Mouse (Mus musculus) limb, embryonic 14.5 days (tissue): ENCODE results near the gene Tm9sf1. TPM values are rescaled to one million over a fixed set of nuclear protein-coding genes. Genes with fewer than 3 reads are reported as not detected.

ENCODE experiments used
- ATAC-seq: fragments of 200-750 bp; cut with Nextera tagmentation; 2 replicates; pipeline ENCODE4 v1.8.0; 2017; ENCODE audit warnings: low read depth, moderate number of reproducible peaks, moderate TSS enrichment; ENCODE audit not compliant: low FRiP score
- DNase-seq: peaks from one replicate; pipeline ENCODE4 v3.0.0-alpha.2; 2015; ENCODE audit warnings: low spot score
- H3K27ac ChIP-seq: fragments of 300-500 bp; sonication (generic); replicated peaks from 2 replicates; pipeline ENCODE4 v1.5.1; 2014; ENCODE audit warnings: low read depth, mild to moderate bottlenecking, low read length, moderate library complexity, mixed read lengths
- H3K27me3 ChIP-seq: fragments of 300-500 bp; sonication (generic); 2 replicates; pipeline ENCODE4 v1.6.1; 2014; ENCODE audit warnings: low read length, mixed read lengths; ENCODE audit not compliant: control insufficient read depth, insufficient read depth
- H3K36me3 ChIP-seq: fragments of 300-500 bp; sonication (generic); 2 replicates; pipeline ENCODE4 v1.6.1; 2014; ENCODE audit warnings: mild to moderate bottlenecking, low read length, moderate library complexity, mixed read lengths; ENCODE audit not compliant: control insufficient read depth, insufficient read depth
- H3K4me1 ChIP-seq: fragments of 300-500 bp; sonication (generic); 2 replicates; pipeline ENCODE4 v1.6.1; 2014; ENCODE audit warnings: antibody characterized with exemption, low read length, mixed read lengths; ENCODE audit not compliant: control insufficient read depth, insufficient read depth
- H3K4me2 ChIP-seq: fragments of 300-500 bp; sonication (generic); replicated peaks from 2 replicates; pipeline ENCODE4 v1.6.1; 2014; ENCODE audit warnings: low read depth, mild to moderate bottlenecking, low read length, moderate library complexity; ENCODE audit not compliant: severe bottlenecking
- H3K4me3 ChIP-seq: fragments of 300-500 bp; sonication (generic); replicated peaks from 2 replicates; pipeline ENCODE4 v1.5.1; 2014; ENCODE audit warnings: low read length
- H3K9ac ChIP-seq: fragments of 300-500 bp; sonication (generic); 2 replicates; pipeline ENCODE4 v1.6.1; 2014; ENCODE audit warnings: mild to moderate bottlenecking, low read depth, low read length, moderate library complexity; ENCODE audit not compliant: severe bottlenecking
- H3K9me3 ChIP-seq: fragments of 300-500 bp; sonication (generic); 2 replicates; pipeline ENCODE4 v1.6.1; 2016; ENCODE audit warnings: low read length; ENCODE audit not compliant: control insufficient read depth
- POLR2A ChIP-seq: fragments of 200-500 bp; IDR thresholded peaks from 2 replicates; pipeline ENCODE4 v1.8.0; 2012; ENCODE audit warnings: inconsistent platforms, mild to moderate bottlenecking, moderate library complexity, borderline replicate concordance; ENCODE audit not compliant: insufficient read depth, insufficient read length; ENCODE audit errors: extremely low read depth
- WGBS: fragments of 180-500 bp; shearing (Covaris S2); extraction: QIAGEN DNeasy Blood & Tissue Kit; methylation state at CpG from one replicate; pipeline ENCODE4 v1.1.7; 2014; 5-methylcytosine and 5-hydroxymethylcytosine counted together
- polyA plus RNA-seq, 2 experiments: library from polyadenylated mRNA; depleted of rRNA in 1 of 2; stranded (reverse) in 1 of 2; unstranded in 1 of 2; fragments of >200 nt; fragmentation: Nextera tagmentation in 1 of 2; extraction: Ambion mirVana in 1 of 2; gene quantifications; 2 replicates each; pipeline versions ENCODE4 v1.2.1 to v1.2.3; 2012 to 2014

The Tm9sf1 gene
- polyA plus RNA-seq, 2 experiments: 92.3 to 111 TPM

DNA sequence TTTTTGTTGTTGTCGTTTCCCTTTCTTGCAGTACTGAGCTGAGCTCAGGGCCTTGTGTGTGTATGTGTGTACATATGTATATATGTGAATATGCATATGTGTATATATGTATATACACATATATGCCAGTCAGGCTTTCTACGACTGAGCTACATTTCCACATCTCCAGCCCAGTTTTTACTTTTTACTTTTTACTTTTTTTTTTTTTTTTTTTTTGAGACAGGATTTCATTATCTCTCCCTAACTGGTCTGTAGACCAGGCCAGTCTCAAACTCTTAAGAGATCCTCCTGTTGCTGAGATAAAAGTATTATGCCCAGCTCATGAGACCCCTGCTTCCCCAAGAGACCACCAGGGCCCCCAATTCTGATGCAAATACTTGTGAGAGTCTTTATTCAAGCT, 26.8 kb downstream of the Tm9sf1 start:
- no peaks in the 10 kb centered on the region for H3K27me3 ChIP-seq
- WGBS: 79% methylated on average over 2 of the region's 2 CpGs
- no peak overlapping the region for H3K4me3 ChIP-seq
- no peak overlapping the region for H3K27ac ChIP-seq
- no peaks in the 10 kb centered on the region; the same call in 1 of the 2 replicates for H3K4me1 ChIP-seq
- no peak for DNase-seq
- H3K36me3 ChIP-seq: no peaks in the 10 kb centered on the region
- no peak overlapping the region for H3K9ac ChIP-seq
- ATAC-seq: no peak
- H3K9me3 ChIP-seq: no peaks in the 10 kb centered on the region
- no peak for TF ChIP-seq POLR2A
- H3K4me2 ChIP-seq: no peak overlapping the region

DNA sequence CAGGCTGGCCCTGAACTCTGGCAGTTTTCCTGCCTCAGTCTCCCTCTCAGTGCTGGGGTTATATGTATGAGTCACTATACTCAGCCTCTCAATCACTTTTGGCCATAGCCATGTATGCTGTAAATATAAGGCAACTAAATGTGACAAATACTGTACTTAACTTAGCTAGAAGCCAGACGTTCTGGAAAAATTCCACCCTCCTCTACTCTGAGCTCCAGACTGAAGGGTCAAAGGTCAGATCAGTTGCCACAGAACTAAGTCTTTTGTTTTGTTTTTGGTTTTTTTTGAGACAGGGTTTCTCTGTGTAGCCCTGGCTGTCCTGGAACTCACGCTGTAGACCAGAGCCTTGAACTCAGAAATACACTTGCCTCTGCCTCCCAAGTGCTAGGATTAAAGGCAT, 27.7 kb downstream of the Tm9sf1 start:
- no peak overlapping the region for H3K4me2 ChIP-seq
- DNase-seq (no peak), ATAC-seq (no peak)
- no peaks in the 10 kb centered on the region; the same call in 1 of the 2 replicates for H3K4me1 ChIP-seq
- no peak overlapping the region for H3K9ac ChIP-seq
- no peak overlapping the region for H3K4me3 ChIP-seq
- TF ChIP-seq POLR2A: no peak
- no peaks in the 10 kb centered on the region for H3K27me3 ChIP-seq
- H3K9me3 ChIP-seq: no peaks in the 10 kb centered on the region
- 59% methylated on average over 2 of the region's 2 CpGs for WGBS
- H3K27ac ChIP-seq: no peak overlapping the region
- no peaks in the 10 kb centered on the region for H3K36me3 ChIP-seq

DNA sequence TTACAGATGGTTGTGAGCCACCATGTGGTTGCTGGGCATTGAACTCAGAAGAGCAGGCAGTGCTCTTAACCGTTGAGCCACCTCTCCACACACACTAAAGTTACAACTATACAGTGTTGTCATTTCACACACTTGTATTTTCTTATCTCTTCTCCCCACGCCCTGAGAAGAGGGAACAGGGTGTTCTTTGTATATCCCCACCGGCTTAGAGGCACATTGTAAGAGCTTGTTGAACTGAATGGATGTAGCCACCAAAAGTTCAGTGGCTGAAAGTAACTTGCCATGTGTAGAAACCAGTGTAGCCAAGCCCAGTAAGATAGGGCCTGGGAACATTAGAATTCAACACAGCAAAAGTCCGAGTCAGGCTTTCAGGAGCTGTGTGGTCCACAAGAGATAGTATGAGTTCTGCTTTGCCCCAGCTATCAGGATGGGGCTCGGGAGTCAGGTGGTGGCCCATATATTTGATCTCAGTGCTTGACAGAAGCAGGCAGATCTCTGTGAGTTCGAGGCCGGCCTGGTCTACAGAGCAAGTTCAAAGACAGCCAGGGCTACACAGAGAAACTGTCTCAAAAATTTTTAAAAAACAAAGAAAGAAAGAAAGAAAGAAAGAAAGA, 28.9 kb downstream of the Tm9sf1 start:
- no peak for TF ChIP-seq POLR2A
- ATAC-seq (no peak), DNase-seq (no peak)
- no peaks in the 10 kb centered on the region; the same call in 1 of the 2 replicates for H3K4me1 ChIP-seq
- H3K27ac ChIP-seq: no peak overlapping the region
- no peaks in the 10 kb centered on the region for H3K9me3 ChIP-seq
- H3K4me2 ChIP-seq: no peak overlapping the region
- WGBS: 85% methylated on average over 7 of the region's 7 CpGs
- H3K4me3 ChIP-seq: no peak overlapping the region
- no peak overlapping the region for H3K9ac ChIP-seq
- no peaks in the 10 kb centered on the region for H3K27me3 ChIP-seq
- peaks cover under 1% of the 10 kb centered on the region; the same call in 1 of the 2 replicates for H3K36me3 ChIP-seq

DNA sequence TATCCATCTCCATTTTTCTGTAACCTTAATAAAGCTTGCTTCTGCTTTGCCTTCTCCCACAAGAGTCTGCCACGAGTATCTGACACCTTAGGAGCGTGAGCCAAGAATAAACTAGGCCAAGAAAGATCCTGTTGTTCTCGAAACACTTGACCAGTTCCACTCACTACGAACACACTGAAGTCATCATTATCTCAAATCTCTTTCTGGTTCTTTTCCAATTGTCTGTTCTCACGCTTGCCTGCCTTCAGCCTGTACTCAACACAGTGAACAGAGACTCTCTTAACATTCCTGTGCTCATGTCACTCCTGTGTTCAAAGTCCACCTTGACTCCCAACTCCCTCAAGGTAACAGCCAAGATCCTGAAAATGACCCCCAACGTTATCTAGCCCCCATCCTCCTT, 30.3 kb downstream of the Tm9sf1 start:
- DNase-seq (no peak), ATAC-seq (no peak)
- no peaks in the 10 kb centered on the region for H3K4me1 ChIP-seq
- WGBS: 73% methylated on average over 6 of the region's 6 CpGs
- H3K9ac ChIP-seq: no peak overlapping the region
- no peak overlapping the region for H3K4me2 ChIP-seq
- H3K4me3 ChIP-seq: no peak overlapping the region
- no peaks in the 10 kb centered on the region for H3K27me3 ChIP-seq
- no peak overlapping the region for H3K27ac ChIP-seq
- H3K36me3 ChIP-seq: peaks cover 14% of the 10 kb centered on the region
- TF ChIP-seq POLR2A: no peak
- no peaks in the 10 kb centered on the region for H3K9me3 ChIP-seq

DNA sequence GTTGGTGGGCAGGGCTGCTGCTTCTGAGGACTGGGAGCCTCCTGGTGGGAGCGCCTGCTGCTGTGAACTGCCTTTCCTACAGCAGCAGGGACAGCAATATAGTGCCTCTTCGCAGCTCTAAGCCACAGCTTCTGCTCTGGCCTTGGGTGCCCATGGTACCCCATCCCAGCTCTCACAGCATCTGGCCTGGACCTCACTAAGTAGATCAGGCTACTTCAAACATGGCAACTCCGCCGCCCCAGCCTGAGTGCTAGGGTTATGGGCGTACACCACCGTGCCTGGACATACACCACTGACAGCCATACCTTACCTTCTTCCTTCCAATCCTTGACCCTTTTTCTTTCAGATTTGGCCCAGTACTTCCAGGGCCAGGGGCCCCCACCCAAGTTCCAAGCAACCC, 35.3 kb downstream of the Tm9sf1 start:
- no peak overlapping the region for H3K9ac ChIP-seq
- no peak for ATAC-seq
- WGBS: 96% methylated on average over 6 of the region's 6 CpGs
- no peak for TF ChIP-seq POLR2A
- H3K4me1 ChIP-seq: peaks cover 5% of the 10 kb centered on the region
- H3K36me3 ChIP-seq: peaks cover 40% of the 10 kb centered on the region
- H3K27ac ChIP-seq: no peak overlapping the region
- H3K4me2 ChIP-seq: no peak overlapping the region
- DNase-seq: no peak
- no peaks in the 10 kb centered on the region for H3K9me3 ChIP-seq
- H3K4me3 ChIP-seq: no peak overlapping the region
- no peaks in the 10 kb centered on the region for H3K27me3 ChIP-seq

DNA sequence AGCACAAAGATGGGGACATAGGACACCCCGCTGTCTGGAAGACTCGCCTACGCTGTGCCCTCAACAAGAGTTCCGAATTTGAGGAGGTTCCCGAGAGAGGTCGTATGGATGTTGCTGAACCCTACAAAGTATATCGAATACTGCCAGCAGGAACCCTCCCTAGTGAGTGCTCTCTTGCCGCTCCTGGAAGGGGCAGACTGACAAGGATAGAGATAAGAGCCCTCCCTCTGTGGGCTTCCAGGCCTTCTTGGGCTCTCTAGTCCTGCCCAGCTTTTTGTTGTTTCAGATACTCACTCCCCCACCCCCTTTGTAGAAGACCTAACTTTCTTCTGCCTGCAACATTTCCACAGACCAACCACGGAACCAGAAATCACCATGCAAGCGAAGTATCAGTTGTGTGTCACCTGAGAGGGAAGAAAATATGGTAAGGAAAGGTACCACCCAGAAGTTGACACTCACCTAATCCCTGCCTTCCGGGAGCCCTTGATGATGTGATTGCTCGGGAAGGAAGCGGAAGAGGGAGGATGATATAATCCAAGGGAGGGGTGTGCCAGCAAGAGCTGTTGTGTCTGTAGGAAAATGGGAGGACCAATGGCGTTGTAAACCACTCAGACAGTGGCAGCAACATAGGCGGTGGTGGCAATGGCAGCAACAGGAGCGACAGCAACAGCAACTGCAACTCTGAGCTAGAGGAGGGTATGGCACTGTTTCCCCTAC, 37.7 kb downstream of the Tm9sf1 start:
- no peaks in the 10 kb centered on the region for H3K27me3 ChIP-seq
- peaks cover 64% of the 10 kb centered on the region for H3K36me3 ChIP-seq
- peaks cover 5% of the 10 kb centered on the region for H3K4me1 ChIP-seq
- H3K27ac ChIP-seq: no peak overlapping the region
- ATAC-seq: no peak
- H3K4me2 ChIP-seq: no peak overlapping the region
- TF ChIP-seq POLR2A: no peak
- H3K9me3 ChIP-seq: no peaks in the 10 kb centered on the region
- no peak overlapping the region for H3K9ac ChIP-seq
- WGBS: 95% methylated on average over 16 of the region's 16 CpGs
- no peak for DNase-seq
- H3K4me3 ChIP-seq: no peak overlapping the region
